ENCODE assay signal across 9 mouse cellular contexts in genomic region chr10:60351248-60351647, GRCm38 (mm10). TPM values are rescaled to one million over a fixed set of nuclear protein-coding genes. Genes with fewer than 3 reads are reported as not detected.
A peak's percentile ranks its signal among the peaks of the same experiment; 100 is the strongest.
DNase-seq lines count a peak whose midpoint lies in the region; ATAC-seq and TF ChIP-seq lines count a peak whose summit lies in the region.
"Had no signal": no experiment of that assay in that cellular context is flagged by ENCODE, and none has a peak within 500 bp of the region (broad histone marks: within the 10 kb centered on the region; RNA-seq: fewer than 3 reads in every experiment).

No protein-coding gene starts in this region.

- H3K9ac ChIP-seq in lung, postnatal 0 days (replicated peaks; ENCODE audit: low read depth), result 0 out of 2 replicates have a peak overlapping the region, but pooled peaks have one; percentile 9

- TF ChIP-seq CTCF in E14TG2a.4 (conservative IDR thresholded peaks at IDR 0.05; ENCODE audit: low read length), result no peak
- no peak for TF ChIP-seq CTCF in lung, postnatal 0 days (IDR thresholded peaks at IDR 0.05)

- peak; percentile 31 for ATAC-seq in lung, postnatal 0 days

- peak; percentile 97 for DNase-seq in heart, adult 11 months
- DNase-seq in heart, postnatal 10 days, result no peak
- peak; percentile 43 for DNase-seq in heart, postnatal 4 days
- DNase-seq in lung, postnatal 0 days (ENCODE audit: low spot score), result peak; percentile 59
- DNase-seq in layer of hippocampus, adult 18-20 months (ENCODE audit: low spot score in 2 of 2), result no peak
- no peak for DNase-seq in frontal cortex, postnatal 36 days (ENCODE audit: low spot score in 2 of 2)
- no peak for DNase-seq in gastrocnemius, postnatal 10 days

- peak overlapping the region; percentile 44 for H3K4me2 ChIP-seq in lung, postnatal 0 days (replicated peaks; ENCODE audit: low read depth, low read length)

- H3K36me3 ChIP-seq in E14TG2a.4 (ENCODE audit: insufficient read depth, low read length), result no peaks in the 10 kb centered on the region
- H3K36me3 ChIP-seq in lung, postnatal 0 days (ENCODE audit: insufficient read depth, low read length), result no peaks in the 10 kb centered on the region
- H3K36me3 ChIP-seq: G1E had no signal

- H3K4me3 ChIP-seq in E14TG2a.4 (replicated peaks; ENCODE audit: low read length), result peak overlapping the region; percentile 29
- H3K4me3 ChIP-seq in lung, postnatal 0 days (ENCODE audit: low read depth, low read length), result peak overlapping the region; percentile 5; the same call in 1 of the 2 replicates

- intact Hi-C loops in heart, postnatal 10 days (cut with DNase I), result no loop called here

- peak overlapping the region; percentile 87 for H3K27ac ChIP-seq in lung, postnatal 0 days (ENCODE audit: low read length)

- TF ChIP-seq EP300 in lung, postnatal 0 days (IDR thresholded peaks at IDR 0.05), result no peak; the same call in 1 of the 2 replicates

- 10% methylated on average over 3 of the region's 3 CpGs for WGBS in lung, postnatal 0 days

- peaks cover 72% of the 10 kb centered on the region for H3K4me1 ChIP-seq in E14TG2a.4 (replicated peaks; ENCODE audit: low read depth, low read length)
- peaks cover 22% of the 10 kb centered on the region for H3K4me1 ChIP-seq in lung, postnatal 0 days (ENCODE audit: insufficient read depth, low read depth, low read length)

- peaks cover 20% of the 10 kb centered on the region for H3K27me3 ChIP-seq in E14TG2a.4 (ENCODE audit: insufficient read depth, low read length)
- no peaks in the 10 kb centered on the region for H3K27me3 ChIP-seq in lung, postnatal 0 days (replicated peaks; ENCODE audit: insufficient read depth, low read length)

- H3K9me3 ChIP-seq in E14TG2a.4 (ENCODE audit: low read length), result no peaks in the 10 kb centered on the region
- no peaks in the 10 kb centered on the region for H3K9me3 ChIP-seq in lung, postnatal 0 days (ENCODE audit: low read length)
- H3K9me3 ChIP-seq: G1E had no signal

RNA-seq across cellular contexts. Expression of gene Vsir, which starts 4.6 kb away (rescaled TPM):
- 10 to 100 TPM; 20.4 to 27.3 TPM for total RNA-seq in heart, postnatal 10 days (2021)
- 10 to 100 TPM; 11.1 to 15.0 TPM for total RNA-seq in heart, postnatal 4 days (2021)
- 13.7 and 19.7 TPM in 2 replicates for polyA plus RNA-seq in lung, postnatal 0 days (2015; fragmentation: Nextera tagmentation; extraction: Ambion mirVana)
- total RNA-seq in layer of hippocampus, adult 18-20 months (2021), result 10 to 100 TPM; 23.9 to 26.0 TPM
- 10 to 100 TPM; 16.2 to 18.4 TPM for total RNA-seq in gastrocnemius, postnatal 10 days (2021)

RNA-seq across cellular contexts. Expression of gene Gm17455, which starts 48.3 kb away (rescaled TPM):
- not detected for total RNA-seq in heart, postnatal 10 days (2021)
- not detected for total RNA-seq in heart, postnatal 4 days (2021)
- 2.3 and 3.2 TPM in 2 replicates for polyA plus RNA-seq in lung, postnatal 0 days (2015; fragmentation: Nextera tagmentation; extraction: Ambion mirVana)
- not detected for total RNA-seq in layer of hippocampus, adult 18-20 months (2021)
- total RNA-seq in gastrocnemius, postnatal 10 days (2021), result not detected
- total RNA-seq: G1E had no signal
- polyA plus RNA-seq: G1E had no signal

Comparison
In these comparisons a context has a peak if more than half of its experiments do, and no peak if none do; other contexts are left out.
1. DNase-seq: peak in heart, adult 11 months (single experiment), heart, postnatal 4 days (single experiment) and lung, postnatal 0 days (single experiment); none in heart, postnatal 10 days (0 of 2), layer of hippocampus, adult 18-20 months (0 of 2), frontal cortex, postnatal 36 days (0 of 2) and gastrocnemius, postnatal 10 days (single experiment).